Mouse (Mus musculus) neural tube, embryonic 11.5 days (tissue): ENCODE results near the gene Proser3. TPM values are rescaled to one million over a fixed set of nuclear protein-coding genes. Genes with fewer than 3 reads are reported as not detected.

ENCODE experiments used
- ATAC-seq: fragments of 200-750 bp; cut with Nextera tagmentation; 2 replicates; pipeline ENCODE4 v1.8.0; 2017; ENCODE audit warnings: moderate number of reproducible peaks, mild to moderate bottlenecking, moderate TSS enrichment, moderate library complexity; ENCODE audit not compliant: insufficient read depth, low FRiP score, low TSS enrichment
- DNase-seq: peaks from one replicate; pipeline ENCODE4 v3.0.0-alpha.2; 2015; ENCODE audit warnings: low spot score
- H3K27ac ChIP-seq: fragments of 300-500 bp; sonication (generic); 2 replicates; pipeline ENCODE4 v1.5.1; 2014; ENCODE audit warnings: low read depth, mild to moderate bottlenecking, low read length
- H3K27me3 ChIP-seq: fragments of 300-500 bp; sonication (generic); 2 replicates; pipeline ENCODE4 v1.6.1; 2014; ENCODE audit warnings: mild to moderate bottlenecking, low read length, mixed read lengths; ENCODE audit not compliant: control insufficient read depth, insufficient read depth
- H3K36me3 ChIP-seq: fragments of 300-500 bp; sonication (generic); 2 replicates; pipeline ENCODE4 v1.6.1; 2014; ENCODE audit warnings: mild to moderate bottlenecking, low read length, moderate library complexity, mixed read lengths; ENCODE audit not compliant: control insufficient read depth, insufficient read depth
- H3K4me1 ChIP-seq: fragments of 300-500 bp; sonication (generic); 2 replicates; pipeline ENCODE4 v1.6.1; 2014; ENCODE audit warnings: low read length, mixed read lengths; ENCODE audit not compliant: control insufficient read depth, insufficient read depth
- H3K4me2 ChIP-seq: fragments of 300-500 bp; sonication (generic); 2 replicates; pipeline ENCODE4 v1.6.1; 2014; ENCODE audit warnings: low read depth, mild to moderate bottlenecking, moderate library complexity
- H3K4me3 ChIP-seq: fragments of 300-500 bp; sonication (generic); 2 replicates; pipeline ENCODE4 v1.5.1; 2014; ENCODE audit warnings: low read depth, low read length
- H3K9ac ChIP-seq: fragments of 300-500 bp; sonication (generic); 2 replicates; pipeline ENCODE4 v1.6.1; 2014; ENCODE audit warnings: mild to moderate bottlenecking, low read length
- H3K9me3 ChIP-seq: fragments of 300-500 bp; sonication (generic); 2 replicates; pipeline ENCODE4 v1.6.1; 2016; ENCODE audit warnings: low read length; ENCODE audit not compliant: control insufficient read depth
- WGBS: fragments of 180-500 bp; shearing (Covaris S2); extraction: QIAGEN DNeasy Blood & Tissue Kit; methylation state at CpG from one replicate; pipeline ENCODE4 v1.1.7; 2014; 5-methylcytosine and 5-hydroxymethylcytosine counted together
- polyA plus RNA-seq: library from polyadenylated mRNA; unstranded; fragments of >200 nt; fragmentation: Nextera tagmentation; extraction: Ambion mirVana; gene quantifications from 2 replicates; pipeline ENCODE4 v1.2.1, GENCODE M21; 2014

The Proser3 gene
- polyA plus RNA-seq, 1 experiment from 2014 or later, result 12.1 TPM

GRCm38 (mm10) chr7:30563906-30564280 lies 11.8 kb upstream of the Proser3 start:
- Histone ChIP-seq H3K36me3 (peaks cover 3% of the 10 kb centered on the region), H3K4me1 (peaks cover 6% of the 10 kb centered on the region; the same call in 1 of the 2 replicates), H3K9me3 (no peaks in the 10 kb centered on the region), H3K4me3 (peak overlapping the region; percentile 80), H3K27ac (no peak overlapping the region), H3K27me3 (no peaks in the 10 kb centered on the region), H3K9ac (peak overlapping the region; percentile 79), H3K4me2 (peak overlapping the region; percentile 61)
- DNase-seq, result no peak
- no peak for ATAC-seq
- 26% methylated on average over 6 of the region's 6 CpGs for WGBS

- H3K27me3 ChIP-seq, result no peaks in the 10 kb centered on the region
- WGBS, result under 1% methylated on average over 45 of the region's 45 CpGs
- H3K4me3 ChIP-seq, result peak within 1 kb of the TSS; percentile 80
- no peaks in the 10 kb centered on the region for H3K9me3 ChIP-seq
- H3K27ac ChIP-seq, result peak within 1 kb of the TSS; percentile 90
- H3K9ac ChIP-seq, result peak within 1 kb of the TSS; percentile 79
- ATAC-seq (peak; percentile 79), DNase-seq (peak; percentile 97)
- peak within 1 kb of the TSS; percentile 83 for H3K4me2 ChIP-seq
- peaks cover 11% of the 10 kb centered on the region for H3K4me1 ChIP-seq
- H3K36me3 ChIP-seq, result peaks cover 3% of the 10 kb centered on the region
These were observed 11.2 kb upstream of the Proser3 start, which contains the start of the genes U2af1l4, Gm49396 and Psenen for GRCm38 (mm10) chr7:30563117-30563905. Gene U2af1l4, plus strand, starts transcription at chr7:30563301. Gene Gm49396, plus strand, starts transcription at chr7:30563344. Gene Psenen, minus strand, starts transcription at chr7:30563627.

- Histone ChIP-seq H3K4me3 (peak overlapping the region; percentile 80), H3K4me2 (peak overlapping the region; percentile 83), H3K27me3 (no peaks in the 10 kb centered on the region), H3K9me3 (no peaks in the 10 kb centered on the region), H3K36me3 (no peaks in the 10 kb centered on the region), H3K9ac (peak overlapping the region; percentile 52), H3K4me1 (peaks cover 11% of the 10 kb centered on the region), H3K27ac (0 out of 2 replicates have a peak overlapping the region, but pooled peaks have one; percentile 11)
- 3% methylated on average over 27 of the region's 27 CpGs for WGBS
- ATAC-seq (no peak), DNase-seq (peak; percentile 25)
These were observed 10.5 kb upstream of the Proser3 start for GRCm38 (mm10) chr7:30562526-30563116.

- H3K27me3 ChIP-seq, result no peaks in the 10 kb centered on the region
- no peak overlapping the region for H3K4me3 ChIP-seq
- H3K36me3 ChIP-seq, result peaks cover 10% of the 10 kb centered on the region
- WGBS, result 66% methylated on average over 2 of the region's 2 CpGs
- no peaks in the 10 kb centered on the region for H3K9me3 ChIP-seq
- peaks cover 11% of the 10 kb centered on the region for H3K4me1 ChIP-seq
- no peak for DNase-seq
- no peak for ATAC-seq
- H3K9ac ChIP-seq, result no peak overlapping the region
- no peak overlapping the region for H3K27ac ChIP-seq
- no peak overlapping the region for H3K4me2 ChIP-seq
These were observed 8.2 kb upstream of the Proser3 start for GRCm38 (mm10) chr7:30560296-30560695.

GRCm38 (mm10) chr7:30559443-30559954 lies 7.4 kb upstream of the Proser3 start, which contains the start of gene Lin37:
Gene Lin37, minus strand, starts transcription at chr7:30559838.
- DNase-seq (peak; percentile 96), ATAC-seq (peak; percentile 84)
- peak within 1 kb of the TSS; percentile 90 for H3K4me2 ChIP-seq
- no peak within 1 kb of the TSS for H3K27ac ChIP-seq
- no peaks in the 10 kb centered on the region for H3K9me3 ChIP-seq
- WGBS, result under 1% methylated on average over 20 of the region's 20 CpGs
- peaks cover 11% of the 10 kb centered on the region for H3K4me1 ChIP-seq
- no peaks in the 10 kb centered on the region for H3K27me3 ChIP-seq
- peaks cover 15% of the 10 kb centered on the region for H3K36me3 ChIP-seq
- peak within 1 kb of the TSS; percentile 52 for H3K9ac ChIP-seq
- peak within 1 kb of the TSS; percentile 49 for H3K4me3 ChIP-seq

GRCm38 (mm10) chr7:30558656-30559442 lies 6.8 kb upstream of the Proser3 start:
- Histone ChIP-seq H3K4me3 (peak overlapping the region; percentile 49), H3K4me2 (peak overlapping the region; percentile 90), H3K9ac (peak overlapping the region; percentile 52), H3K4me1 (peaks cover 9% of the 10 kb centered on the region), H3K36me3 (peaks cover 16% of the 10 kb centered on the region), H3K27me3 (no peaks in the 10 kb centered on the region), H3K27ac (no peak overlapping the region), H3K9me3 (no peaks in the 10 kb centered on the region)
- ATAC-seq, result no peak
- WGBS, result 19% methylated on average over 12 of the region's 12 CpGs
- DNase-seq, result no peak

- Histone ChIP-seq H3K9me3 (no peaks in the 10 kb centered on the region), H3K36me3 (peaks cover 16% of the 10 kb centered on the region), H3K4me1 (peaks cover 15% of the 10 kb centered on the region), H3K27me3 (no peaks in the 10 kb centered on the region), H3K27ac (no peak overlapping the region), H3K4me2 (peak overlapping the region; percentile 90), H3K4me3 (0 out of 2 replicates have a peak overlapping the region, but pooled peaks have one; percentile 49), H3K9ac (no peak overlapping the region)
- 90% methylated on average over 13 of the region's 13 CpGs for WGBS
- ATAC-seq (no peak), DNase-seq (no peak)
These were observed 5.9 kb upstream of the Proser3 start for GRCm38 (mm10) chr7:30557901-30558514.
